Mouse (Mus musculus) limb, embryonic 13.5 days (tissue): ENCODE data around the gene Nmd3. TPM values are rescaled to one million over a fixed set of nuclear protein-coding genes. Genes with fewer than 3 reads are reported as not detected.
A peak's percentile ranks its signal among the peaks of the same experiment; 100 is the strongest.

Experiments used
- ATAC-seq: fragments of 200-750 bp; cut with Nextera tagmentation; 2 replicates; pipeline ENCODE4 v1.8.0; 2017; ENCODE audit warnings: low read depth, moderate number of reproducible peaks, moderate TSS enrichment; ENCODE audit not compliant: low FRiP score
- H3K27ac ChIP-seq: fragments of 300-500 bp; sonication (generic); 2 replicates; pipeline ENCODE4 v1.5.1; 2015; ENCODE audit warnings: inconsistent platforms, mild to moderate bottlenecking, moderate library complexity
- H3K27me3 ChIP-seq: fragments of 300-500 bp; sonication (generic); 2 replicates; pipeline ENCODE4 v1.6.1; 2015; ENCODE audit warnings: mild to moderate bottlenecking, inconsistent platforms
- H3K36me3 ChIP-seq: fragments of 300-500 bp; sonication (generic); 2 replicates; pipeline ENCODE4 v1.6.1; 2015; ENCODE audit warnings: inconsistent platforms, mild to moderate bottlenecking, moderate library complexity
- H3K4me1 ChIP-seq: fragments of 300-500 bp; sonication (generic); 2 replicates; pipeline ENCODE4 v1.6.1; 2015; ENCODE audit warnings: inconsistent platforms
- H3K4me2 ChIP-seq: fragments of 300-500 bp; sonication (generic); replicated peaks from 2 replicates; pipeline ENCODE4 v1.6.1; 2015; ENCODE audit warnings: inconsistent platforms, mild to moderate bottlenecking, moderate library complexity
- H3K4me3 ChIP-seq: fragments of 300-500 bp; sonication (generic); 2 replicates; pipeline ENCODE4 v1.5.1; 2015; ENCODE audit warnings: moderate library complexity, mild to moderate bottlenecking, inconsistent platforms
- H3K9ac ChIP-seq: fragments of 300-500 bp; sonication (generic); 2 replicates; pipeline ENCODE4 v1.6.1; 2015; ENCODE audit warnings: mild to moderate bottlenecking, inconsistent platforms
- H3K9me3 ChIP-seq: fragments of 300-500 bp; sonication (generic); 2 replicates; pipeline ENCODE4 v1.6.1; 2016; ENCODE audit warnings: inconsistent platforms
- WGBS: fragments of 180-500 bp; shearing (Covaris S2); methylation state at CpG from one replicate; pipeline ENCODE4 v1.1.7; 2015; 5-methylcytosine and 5-hydroxymethylcytosine counted together
- polyA plus RNA-seq: library from polyadenylated mRNA; unstranded; fragments of >200 nt; fragmentation: Nextera tagmentation; extraction: Ambion mirVana; gene quantifications from 2 replicates; pipeline ENCODE4 v1.2.1, GENCODE M21; 2015

Gene Nmd3
- polyA plus RNA-seq, 1 experiment from 2014 or later: 125 TPM

GRCm38 (mm10) chr3:69722187-69722867 lies 542 bp downstream of the Nmd3 start:
- H3K27ac ChIP-seq: peak overlapping the region; percentile 89
- ATAC-seq: peak; percentile 86

GRCm38 (mm10) chr3:69723161-69723560 lies 1.4 kb downstream of the Nmd3 start:
- Histone ChIP-seq H3K36me3 (peaks cover 13% of the 10 kb centered on the region), H3K9ac (peak overlapping the region; percentile 95), H3K4me3 (peak overlapping the region; percentile 91), H3K4me2 (peak overlapping the region; percentile 86), H3K27ac (no peak overlapping the region), H3K4me1 (peaks cover 17% of the 10 kb centered on the region), H3K27me3 (no peaks in the 10 kb centered on the region), H3K9me3 (no peaks in the 10 kb centered on the region)
- ATAC-seq: no peak
- 41% methylated on average over 7 of the region's 7 CpGs for WGBS

More at GRCm38 (mm10) chr3:69722187-69722867, 542 bp downstream of the Nmd3 start:
- peaks cover 17% of the 10 kb centered on the region for H3K4me1 ChIP-seq
- H3K9me3 ChIP-seq: no peaks in the 10 kb centered on the region
- peak overlapping the region; percentile 91 for H3K4me3 ChIP-seq
- H3K9ac ChIP-seq: peak overlapping the region; percentile 95
- under 1% methylated on average over 57 of the region's 58 CpGs for WGBS
- H3K27me3 ChIP-seq: no peaks in the 10 kb centered on the region
- H3K36me3 ChIP-seq: peaks cover 13% of the 10 kb centered on the region
- peak overlapping the region; percentile 86 for H3K4me2 ChIP-seq

- no peaks in the 10 kb centered on the region for H3K4me1 ChIP-seq
- no peaks in the 10 kb centered on the region for H3K9me3 ChIP-seq
- H3K27me3 ChIP-seq: no peaks in the 10 kb centered on the region
- no peak for ATAC-seq
- H3K4me3 ChIP-seq: no peak overlapping the region
- no peak overlapping the region for H3K4me2 ChIP-seq
- H3K36me3 ChIP-seq: peaks cover 58% of the 10 kb centered on the region
- H3K27ac ChIP-seq: no peak overlapping the region
- no peak overlapping the region for H3K9ac ChIP-seq
These were observed 9.1 kb downstream of the Nmd3 start for GRCm38 (mm10) chr3:69730930-69731329.

- H3K4me1 ChIP-seq: no peaks in the 10 kb centered on the region
- H3K4me3 ChIP-seq: no peak overlapping the region
- H3K27me3 ChIP-seq: no peaks in the 10 kb centered on the region
- H3K4me2 ChIP-seq: no peak overlapping the region
- 78% methylated on average over 2 of the region's 2 CpGs for WGBS
- H3K9me3 ChIP-seq: no peaks in the 10 kb centered on the region
- no peak overlapping the region for H3K27ac ChIP-seq
- ATAC-seq: no peak
- no peak overlapping the region for H3K9ac ChIP-seq
- H3K36me3 ChIP-seq: peaks cover 63% of the 10 kb centered on the region
These were observed 12.2 kb downstream of the Nmd3 start for GRCm38 (mm10) chr3:69733939-69734338.

GRCm38 (mm10) chr3:69755192-69755591 lies 33.4 kb downstream of the Nmd3 start:
- no peak overlapping the region for H3K9ac ChIP-seq
- H3K27ac ChIP-seq: no peak overlapping the region
- no peak overlapping the region for H3K4me3 ChIP-seq
- H3K27me3 ChIP-seq: no peaks in the 10 kb centered on the region
- H3K4me2 ChIP-seq: no peak overlapping the region
- no peaks in the 10 kb centered on the region for H3K4me1 ChIP-seq
- no peaks in the 10 kb centered on the region for H3K9me3 ChIP-seq
- H3K36me3 ChIP-seq: peaks cover 59% of the 10 kb centered on the region
- WGBS: 80% methylated on average over 3 of the region's 3 CpGs
- no peak for ATAC-seq

- H3K9me3 ChIP-seq: no peaks in the 10 kb centered on the region
- no peak overlapping the region for H3K4me3 ChIP-seq
- no peaks in the 10 kb centered on the region for H3K4me1 ChIP-seq
- no peak overlapping the region for H3K4me2 ChIP-seq
- H3K27me3 ChIP-seq: no peaks in the 10 kb centered on the region
- WGBS: 89% methylated on average over 3 of the region's 3 CpGs
- ATAC-seq: no peak
- no peak overlapping the region for H3K9ac ChIP-seq
- H3K27ac ChIP-seq: no peak overlapping the region
- H3K36me3 ChIP-seq: peaks cover 52% of the 10 kb centered on the region
These were observed 34.2 kb downstream of the Nmd3 start for GRCm38 (mm10) chr3:69755968-69756367.

GRCm38 (mm10) chr3:69756499-69756898 lies 34.7 kb downstream of the Nmd3 start:
- H3K27ac ChIP-seq: no peak overlapping the region
- peaks cover 47% of the 10 kb centered on the region for H3K36me3 ChIP-seq
- no peaks in the 10 kb centered on the region for H3K27me3 ChIP-seq
- H3K4me1 ChIP-seq: no peaks in the 10 kb centered on the region
- ATAC-seq: no peak
- H3K9ac ChIP-seq: no peak overlapping the region
- H3K9me3 ChIP-seq: no peaks in the 10 kb centered on the region
- no peak overlapping the region for H3K4me3 ChIP-seq
- H3K4me2 ChIP-seq: no peak overlapping the region
- 26% methylated on average over 7 of the region's 7 CpGs for WGBS

GRCm38 (mm10) chr3:69757456-69757855 lies 35.7 kb downstream of the Nmd3 start:
- Histone ChIP-seq H3K36me3 (peaks cover 46% of the 10 kb centered on the region), H3K4me3 (no peak overlapping the region), H3K9ac (no peak overlapping the region), H3K27me3 (no peaks in the 10 kb centered on the region), H3K4me2 (no peak overlapping the region), H3K9me3 (no peaks in the 10 kb centered on the region), H3K27ac (no peak overlapping the region), H3K4me1 (no peaks in the 10 kb centered on the region)
- WGBS: 87% methylated on average over 1 of the region's 1 CpGs
- no peak for ATAC-seq

- no peak for ATAC-seq
- Histone ChIP-seq H3K9me3 (no peaks in the 10 kb centered on the region), H3K4me1 (no peaks in the 10 kb centered on the region), H3K36me3 (peaks cover 28% of the 10 kb centered on the region), H3K4me3 (no peak overlapping the region), H3K4me2 (no peak overlapping the region), H3K9ac (no peak overlapping the region), H3K27ac (no peak overlapping the region), H3K27me3 (no peaks in the 10 kb centered on the region)
- WGBS: 85% methylated on average over 6 of the region's 6 CpGs
These were observed 38.3 kb downstream of the Nmd3 start for GRCm38 (mm10) chr3:69760081-69760480.

- ATAC-seq: no peak
- Histone ChIP-seq H3K9ac (no peak overlapping the region), H3K36me3 (peaks cover 30% of the 10 kb centered on the region), H3K4me3 (no peak overlapping the region), H3K4me1 (no peaks in the 10 kb centered on the region), H3K4me2 (no peak overlapping the region), H3K9me3 (no peaks in the 10 kb centered on the region), H3K27me3 (no peaks in the 10 kb centered on the region), H3K27ac (no peak overlapping the region)
- WGBS: 84% methylated on average over 4 of the region's 4 CpGs
These were observed 39.4 kb downstream of the Nmd3 start for GRCm38 (mm10) chr3:69761195-69761594.

GRCm38 (mm10) chr3:69762838-69763368 lies 41.1 kb downstream of the Nmd3 start:
- 76% methylated on average over 6 of the region's 6 CpGs for WGBS
- peaks cover 29% of the 10 kb centered on the region for H3K36me3 ChIP-seq
- H3K27me3 ChIP-seq: no peaks in the 10 kb centered on the region
- no peak overlapping the region for H3K4me2 ChIP-seq
- no peaks in the 10 kb centered on the region for H3K4me1 ChIP-seq
- ATAC-seq: no peak
- H3K27ac ChIP-seq: no peak overlapping the region
- H3K9me3 ChIP-seq: no peaks in the 10 kb centered on the region
- H3K9ac ChIP-seq: no peak overlapping the region
- no peak overlapping the region for H3K4me3 ChIP-seq

GRCm38 (mm10) chr3:69763630-69764565 lies 42.1 kb downstream of the Nmd3 start:
- Histone ChIP-seq H3K4me1 (no peaks in the 10 kb centered on the region), H3K27ac (no peak overlapping the region), H3K9me3 (no peaks in the 10 kb centered on the region), H3K4me2 (no peak overlapping the region), H3K9ac (no peak overlapping the region), H3K27me3 (no peaks in the 10 kb centered on the region), H3K36me3 (peaks cover 20% of the 10 kb centered on the region), H3K4me3 (no peak overlapping the region)
- WGBS: 90% methylated on average over 21 of the region's 21 CpGs
- no peak for ATAC-seq
